Mouse (Mus musculus): ENCODE data around the gene Phldb2. TPM values are rescaled to one million over a fixed set of nuclear protein-coding genes. Genes with fewer than 3 reads are reported as not detected.
A peak's percentile ranks its signal among the peaks of the same experiment; 100 is the strongest.

The Phldb2 gene
- polyA plus RNA-seq, 1 experiment from 2014 or later = 40.2 TPM

GRCm38 (mm10) chr16:45854499-45854898 is 98.9 kb downstream of the Phldb2 start:
- no peaks in the 10 kb centered on the region for H3K9me3 ChIP-seq (ENCODE audit: control insufficient read depth, low read length)
- DNase-seq (ENCODE audit: low spot score) (no peak), ATAC-seq (ENCODE audit: low read depth) (no peak)
- no peak overlapping the region for H3K4me2 ChIP-seq (ENCODE audit: low read depth, low read length)
- no peaks in the 10 kb centered on the region for H3K27me3 ChIP-seq (replicated peaks; ENCODE audit: control insufficient read depth, insufficient read depth, low read length)
- no peak overlapping the region for H3K27ac ChIP-seq (replicated peaks; ENCODE audit: low read depth, low read length)
- no peaks in the 10 kb centered on the region for H3K36me3 ChIP-seq (ENCODE audit: control insufficient read depth, insufficient read depth, low read length)
- WGBS = 78% methylated on average over 10 of the region's 10 CpGs
- H3K9ac ChIP-seq (ENCODE audit: low read depth, low read length) = no peak overlapping the region
- H3K4me3 ChIP-seq (ENCODE audit: low read depth, low read length) = no peak overlapping the region
- H3K4me1 ChIP-seq (ENCODE audit: control insufficient read depth, insufficient read depth, low read length) = no peaks in the 10 kb centered on the region

GRCm38 (mm10) chr16:45849045-45849444 is 104.4 kb downstream of the Phldb2 start:
- no peak for DNase-seq (ENCODE audit: low spot score)
- Histone ChIP-seq H3K4me1 (ENCODE audit: control insufficient read depth, insufficient read depth, low read length) (no peaks in the 10 kb centered on the region), H3K9me3 (ENCODE audit: control insufficient read depth, low read length) (no peaks in the 10 kb centered on the region), H3K36me3 (ENCODE audit: control insufficient read depth, insufficient read depth, low read length) (no peaks in the 10 kb centered on the region), H3K27me3 (replicated peaks; ENCODE audit: control insufficient read depth, insufficient read depth, low read length) (no peaks in the 10 kb centered on the region), H3K4me3 (ENCODE audit: low read depth, low read length) (no peak overlapping the region), H3K27ac (replicated peaks; ENCODE audit: low read depth, low read length) (no peak overlapping the region), H3K4me2 (ENCODE audit: low read depth, low read length) (no peak overlapping the region), H3K9ac (ENCODE audit: low read depth, low read length) (no peak overlapping the region)
- WGBS = 88% methylated on average over 4 of the region's 4 CpGs
- ATAC-seq (ENCODE audit: low read depth) = no peak

GRCm38 (mm10) chr16:45844875-45845274 is 108.5 kb downstream of the Phldb2 start:
- ATAC-seq (ENCODE audit: low read depth) = no peak
- Histone ChIP-seq H3K27me3 (replicated peaks; ENCODE audit: control insufficient read depth, insufficient read depth, low read length) (no peaks in the 10 kb centered on the region), H3K9me3 (ENCODE audit: control insufficient read depth, low read length) (no peaks in the 10 kb centered on the region), H3K9ac (ENCODE audit: low read depth, low read length) (peak overlapping the region; percentile 93), H3K4me1 (ENCODE audit: control insufficient read depth, insufficient read depth, low read length) (peaks cover 12% of the 10 kb centered on the region; the same call in 1 of the 2 replicates), H3K4me3 (ENCODE audit: low read depth, low read length) (peak overlapping the region; percentile 77), H3K36me3 (ENCODE audit: control insufficient read depth, insufficient read depth, low read length) (no peaks in the 10 kb centered on the region), H3K4me2 (ENCODE audit: low read depth, low read length) (peak overlapping the region; percentile 78), H3K27ac (replicated peaks; ENCODE audit: low read depth, low read length) (peak overlapping the region; percentile 90)
- WGBS = 10% methylated on average over 10 of the region's 10 CpGs
- DNase-seq (ENCODE audit: low spot score) = peak; percentile 29

- Histone ChIP-seq H3K27me3 (replicated peaks; ENCODE audit: control insufficient read depth, insufficient read depth, low read length) (no peaks in the 10 kb centered on the region), H3K4me3 (ENCODE audit: low read depth, low read length) (peak overlapping the region; percentile 77), H3K36me3 (ENCODE audit: control insufficient read depth, insufficient read depth, low read length) (no peaks in the 10 kb centered on the region), H3K27ac (replicated peaks; ENCODE audit: low read depth, low read length) (peak overlapping the region; percentile 90), H3K9me3 (ENCODE audit: control insufficient read depth, low read length) (no peaks in the 10 kb centered on the region), H3K9ac (ENCODE audit: low read depth, low read length) (peak overlapping the region; percentile 93), H3K4me1 (ENCODE audit: control insufficient read depth, insufficient read depth, low read length) (peaks cover 16% of the 10 kb centered on the region), H3K4me2 (ENCODE audit: low read depth, low read length) (peak overlapping the region; percentile 78)
- 0% methylated on average over 38 of the region's 45 CpGs for WGBS
- peak; percentile 91 for DNase-seq (ENCODE audit: low spot score)
- ATAC-seq (ENCODE audit: low read depth) = peak; percentile 96
Observed at GRCm38 (mm10) chr16:45844049-45844780, 109.2 kb downstream of the Phldb2 start.

- Histone ChIP-seq H3K27ac (replicated peaks; ENCODE audit: low read depth, low read length) (peak overlapping the region; percentile 90), H3K9me3 (ENCODE audit: control insufficient read depth, low read length) (no peaks in the 10 kb centered on the region), H3K9ac (ENCODE audit: low read depth, low read length) (peak overlapping the region; percentile 93), H3K27me3 (replicated peaks; ENCODE audit: control insufficient read depth, insufficient read depth, low read length) (no peaks in the 10 kb centered on the region), H3K4me1 (ENCODE audit: control insufficient read depth, insufficient read depth, low read length) (peaks cover 21% of the 10 kb centered on the region), H3K36me3 (ENCODE audit: control insufficient read depth, insufficient read depth, low read length) (no peaks in the 10 kb centered on the region), H3K4me3 (ENCODE audit: low read depth, low read length) (peak overlapping the region; percentile 77), H3K4me2 (ENCODE audit: low read depth, low read length) (peak overlapping the region; percentile 78)
- ATAC-seq (ENCODE audit: low read depth) (peak; percentile 9; the same call in 1 of the 2 replicates), DNase-seq (ENCODE audit: low spot score) (peak; percentile 75)
- under 1% methylated on average over 16 of the region's 16 CpGs for WGBS
Observed at GRCm38 (mm10) chr16:45843351-45843891, 110.0 kb downstream of the Phldb2 start.

GRCm38 (mm10) chr16:45842440-45842839 is 111.0 kb downstream of the Phldb2 start:
- no peak overlapping the region for H3K27ac ChIP-seq (replicated peaks; ENCODE audit: low read depth, low read length)

GRCm38 (mm10) chr16:45841806-45842205 is 111.6 kb downstream of the Phldb2 start:
- Histone ChIP-seq H3K9ac (ENCODE audit: low read depth, low read length) (0 out of 2 replicates have a peak overlapping the region, but pooled peaks have one; percentile 28), H3K9me3 (ENCODE audit: control insufficient read depth, low read length) (no peaks in the 10 kb centered on the region), H3K27ac (replicated peaks; ENCODE audit: low read depth, low read length) (no peak overlapping the region), H3K36me3 (ENCODE audit: control insufficient read depth, insufficient read depth, low read length) (no peaks in the 10 kb centered on the region), H3K4me3 (ENCODE audit: low read depth, low read length) (peak overlapping the region; percentile 77), H3K27me3 (replicated peaks; ENCODE audit: control insufficient read depth, insufficient read depth, low read length) (no peaks in the 10 kb centered on the region), H3K4me2 (ENCODE audit: low read depth, low read length) (peak overlapping the region; percentile 78), H3K4me1 (ENCODE audit: control insufficient read depth, insufficient read depth, low read length) (peaks cover 30% of the 10 kb centered on the region)
- ATAC-seq (ENCODE audit: low read depth) (no peak), DNase-seq (ENCODE audit: low spot score) (no peak)
- WGBS = 71% methylated on average over 3 of the region's 3 CpGs

More at GRCm38 (mm10) chr16:45842440-45842839, 111.0 kb downstream of the Phldb2 start:
- peak; percentile 40 for DNase-seq (ENCODE audit: low spot score)
- peak overlapping the region; percentile 78 for H3K4me2 ChIP-seq (ENCODE audit: low read depth, low read length)
- H3K9me3 ChIP-seq (ENCODE audit: control insufficient read depth, low read length) = no peaks in the 10 kb centered on the region
- peak overlapping the region; percentile 93 for H3K9ac ChIP-seq (ENCODE audit: low read depth, low read length)
- ATAC-seq (ENCODE audit: low read depth) = no peak
- H3K4me3 ChIP-seq (ENCODE audit: low read depth, low read length) = peak overlapping the region; percentile 77
- peaks cover 30% of the 10 kb centered on the region for H3K4me1 ChIP-seq (ENCODE audit: control insufficient read depth, insufficient read depth, low read length)
- H3K27me3 ChIP-seq (replicated peaks; ENCODE audit: control insufficient read depth, insufficient read depth, low read length) = no peaks in the 10 kb centered on the region
- H3K36me3 ChIP-seq (ENCODE audit: control insufficient read depth, insufficient read depth, low read length) = no peaks in the 10 kb centered on the region
- WGBS = 52% methylated on average over 4 of the region's 4 CpGs

- WGBS = 77% methylated on average over 3 of the region's 3 CpGs
- H3K4me1 ChIP-seq (ENCODE audit: control insufficient read depth, insufficient read depth, low read length) = peaks cover 30% of the 10 kb centered on the region
Observed at GRCm38 (mm10) chr16:45841016-45841415, 112.4 kb downstream of the Phldb2 start.

More at GRCm38 (mm10) chr16:45841016-45841415, 112.4 kb downstream of the Phldb2 start:
- DNase-seq (ENCODE audit: low spot score) = no peak
- no peak overlapping the region for H3K4me3 ChIP-seq (ENCODE audit: low read depth, low read length)
- no peaks in the 10 kb centered on the region for H3K9me3 ChIP-seq (ENCODE audit: control insufficient read depth, low read length)
- H3K9ac ChIP-seq (ENCODE audit: low read depth, low read length) = no peak overlapping the region
- H3K4me2 ChIP-seq (ENCODE audit: low read depth, low read length) = peak overlapping the region; percentile 78
- no peak overlapping the region for H3K27ac ChIP-seq (replicated peaks; ENCODE audit: low read depth, low read length)
- H3K36me3 ChIP-seq (ENCODE audit: control insufficient read depth, insufficient read depth, low read length) = no peaks in the 10 kb centered on the region
- no peak for ATAC-seq (ENCODE audit: low read depth)
- H3K27me3 ChIP-seq (replicated peaks; ENCODE audit: control insufficient read depth, insufficient read depth, low read length) = no peaks in the 10 kb centered on the region

All from embryonic facial prominence, embryonic 14.5 days (tissue).